Mouse (Mus musculus): ENCODE data around the gene Lsm7.
A peak's percentile ranks its signal among the peaks of the same experiment; 100 is the strongest.

Lsm7 gene

DNA sequence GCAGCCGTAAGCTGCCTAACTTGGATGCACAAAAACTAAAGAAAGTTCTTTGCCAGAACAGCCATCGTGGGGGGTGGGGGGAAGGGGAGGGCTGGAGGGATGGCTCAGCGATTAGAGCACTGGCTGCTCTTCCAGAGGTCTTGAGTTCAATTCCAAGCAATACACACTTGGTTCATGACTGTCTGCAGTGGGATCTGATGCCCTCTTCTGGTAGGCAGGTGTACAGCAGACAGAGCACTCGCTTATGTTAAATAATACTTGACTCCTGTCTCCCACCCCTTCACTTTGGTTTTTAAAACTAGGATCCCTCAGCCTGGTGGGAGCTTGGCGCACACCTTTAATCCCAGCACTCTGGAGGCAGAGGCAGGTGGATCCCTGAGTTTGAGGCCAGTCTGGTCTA lies 21.0 kb upstream of the Lsm7 start:
- peak; percentile 70 for DNase-seq (ENCODE audit: low read depth, low spot score)

DNA sequence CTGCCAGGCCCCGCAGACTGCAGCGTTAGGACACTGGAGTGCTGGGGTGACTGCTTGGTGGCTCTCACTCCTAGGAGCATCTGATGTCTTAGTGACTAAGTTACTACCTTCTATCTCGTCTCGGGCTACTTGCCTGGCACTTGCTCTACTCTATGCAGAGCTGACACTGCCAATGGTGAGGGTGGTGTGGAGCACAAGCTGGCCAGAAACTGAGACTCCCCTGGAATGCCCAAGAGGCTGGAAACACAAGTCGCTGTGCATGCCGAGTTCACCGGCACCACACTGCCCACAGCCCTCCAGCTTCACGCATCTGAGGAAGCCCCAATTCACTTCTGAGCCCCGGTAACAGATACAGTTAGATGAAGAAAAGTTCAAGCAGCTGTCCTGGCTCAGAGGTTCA lies 19.0 kb upstream of the Lsm7 start:
- DNase-seq (ENCODE audit: low read depth, low spot score), result no peak

DNA sequence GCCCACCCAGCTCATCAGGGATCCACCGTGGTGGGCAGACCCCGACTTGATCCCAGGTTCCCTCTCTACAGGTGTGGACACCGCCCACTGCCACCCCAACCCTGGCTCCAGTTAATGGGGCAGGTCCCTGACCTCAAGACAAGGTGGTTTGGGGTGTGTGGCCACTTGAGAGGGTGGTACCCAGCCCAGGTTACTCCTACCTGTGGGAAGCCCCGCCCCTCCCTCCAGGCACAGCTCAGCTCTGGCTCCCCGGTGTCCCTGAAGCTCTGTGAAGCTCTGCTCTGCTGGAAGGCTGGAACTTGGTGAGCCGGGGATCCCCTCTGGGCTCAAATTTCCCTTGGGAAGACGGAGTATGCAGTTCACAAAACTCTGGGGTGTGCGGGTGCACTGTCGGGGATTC lies 16.6 kb upstream of the Lsm7 start, which contains the start of gene Tmprss9:
TSS of gene Tmprss9 (plus strand) at position 268 of the 400 bp plus-strand sequence.
- DNase-seq (ENCODE audit: low read depth, low spot score), result no peak

DNA sequence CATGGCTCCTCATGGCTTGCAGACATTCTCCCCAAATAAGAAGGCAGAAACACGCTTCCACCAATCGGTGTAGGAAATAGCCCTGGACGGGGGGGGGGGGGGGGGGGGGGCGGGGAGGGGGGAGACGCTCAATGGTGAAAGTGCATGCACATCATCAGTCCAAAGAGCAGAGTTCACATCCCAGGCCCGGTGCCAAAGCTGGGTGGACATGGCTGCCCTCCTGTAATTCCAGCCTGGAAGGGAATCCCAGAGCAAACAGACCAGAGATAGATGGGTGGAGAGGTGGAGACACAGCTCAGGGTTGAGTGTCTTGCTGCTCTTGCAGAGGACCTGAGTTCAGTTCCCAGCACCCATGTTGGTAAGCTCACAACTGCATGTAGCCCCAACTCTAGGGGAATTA lies 16.0 kb upstream of the Lsm7 start:
- no peak for DNase-seq (ENCODE audit: low read depth, low spot score)

DNA sequence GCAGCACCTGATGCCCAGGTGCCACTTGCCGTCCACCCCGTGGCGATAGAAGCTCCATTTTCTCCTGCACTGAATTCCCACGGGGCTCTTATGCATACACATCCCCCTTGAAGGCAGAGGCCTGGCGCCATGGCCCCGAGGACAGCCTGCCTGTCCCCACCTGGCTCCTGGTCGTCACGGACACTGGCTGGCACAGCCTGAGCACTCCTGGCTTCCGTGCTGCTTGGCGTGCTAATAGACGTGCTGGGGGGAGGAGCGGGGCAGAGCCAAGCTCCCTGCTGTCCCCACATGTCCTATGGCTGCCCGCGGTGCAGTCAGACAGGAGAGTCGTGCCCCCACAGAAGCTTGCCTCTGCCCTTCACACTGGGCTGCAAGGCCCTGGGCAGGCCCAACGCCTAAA lies 9.4 kb upstream of the Lsm7 start:
- DNase-seq (ENCODE audit: low read depth, low spot score), result no peak

DNA sequence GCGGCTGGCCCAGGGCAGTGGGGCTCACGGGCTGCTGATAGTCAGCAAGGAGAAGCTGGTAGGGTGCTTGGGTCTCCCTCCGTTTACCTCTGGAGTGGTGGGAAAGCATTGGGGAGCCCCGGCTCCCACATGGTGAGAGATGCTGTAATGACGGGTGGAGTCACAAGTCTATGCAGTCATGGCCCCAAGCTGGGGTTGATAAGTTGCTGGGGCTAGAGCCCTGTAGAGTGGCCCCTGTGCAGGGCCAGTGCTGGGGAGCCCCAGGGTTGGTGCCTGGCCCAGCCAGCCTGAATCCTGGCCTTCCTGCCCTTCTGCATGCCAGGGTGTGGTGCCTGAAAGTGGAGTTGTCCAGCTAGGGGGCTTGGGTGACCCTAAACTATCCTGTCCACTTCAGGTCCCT lies 7.3 kb upstream of the Lsm7 start:
- DNase-seq (ENCODE audit: low read depth, low spot score), result no peak

DNA sequence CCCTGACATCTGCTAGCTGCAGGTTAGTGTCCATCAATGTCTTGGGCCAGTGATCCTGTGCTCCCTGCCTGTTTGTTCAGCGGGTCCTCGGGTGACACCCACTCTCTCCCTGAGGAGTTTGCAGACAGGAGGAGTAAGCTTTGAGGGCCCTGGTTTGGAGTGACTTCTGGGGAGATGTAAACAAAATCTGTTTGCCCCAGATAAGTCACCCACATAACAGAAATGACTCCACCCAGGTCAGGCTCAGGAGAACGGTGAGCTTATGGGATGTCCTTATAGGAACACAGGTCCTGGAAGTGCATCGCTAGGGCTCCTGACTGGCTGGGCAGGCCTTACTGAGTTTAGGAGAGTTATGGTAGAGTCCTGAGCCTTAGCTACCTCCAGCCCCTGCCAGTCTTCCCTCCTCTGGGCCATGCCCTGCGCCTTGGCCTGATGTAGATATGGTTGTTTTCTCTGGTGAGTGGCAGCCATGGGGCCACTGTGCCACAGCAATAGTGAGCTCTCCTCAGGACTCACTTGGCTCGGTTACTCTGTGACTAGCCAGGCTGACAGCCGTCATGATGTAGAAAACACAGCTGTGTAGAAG lies 3.4 kb upstream of the Lsm7 start:
- DNase-seq (ENCODE audit: low read depth, low spot score), result no peak

DNA sequence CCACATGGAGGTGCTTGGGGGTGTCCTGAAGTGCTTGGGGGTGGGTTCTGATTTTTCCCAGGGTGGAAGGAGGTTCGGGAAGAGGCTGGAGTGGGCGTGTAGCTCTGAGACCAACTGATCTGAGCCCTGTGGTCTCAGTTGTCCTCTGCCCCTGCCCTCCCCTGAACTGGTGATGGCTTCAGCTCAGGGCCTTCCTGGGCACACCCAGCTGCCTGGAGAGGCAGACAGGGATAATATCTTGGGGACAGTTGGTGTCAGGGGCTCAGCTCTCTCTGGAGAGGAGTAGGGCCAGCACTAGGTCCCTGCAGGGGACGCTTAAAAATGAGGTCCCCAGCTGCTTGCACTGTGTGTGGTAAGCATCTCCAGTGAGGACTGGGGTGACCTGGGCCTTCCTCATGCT lies 2.8 kb upstream of the Lsm7 start:
- no peak for DNase-seq (ENCODE audit: low read depth, low spot score)

DNA sequence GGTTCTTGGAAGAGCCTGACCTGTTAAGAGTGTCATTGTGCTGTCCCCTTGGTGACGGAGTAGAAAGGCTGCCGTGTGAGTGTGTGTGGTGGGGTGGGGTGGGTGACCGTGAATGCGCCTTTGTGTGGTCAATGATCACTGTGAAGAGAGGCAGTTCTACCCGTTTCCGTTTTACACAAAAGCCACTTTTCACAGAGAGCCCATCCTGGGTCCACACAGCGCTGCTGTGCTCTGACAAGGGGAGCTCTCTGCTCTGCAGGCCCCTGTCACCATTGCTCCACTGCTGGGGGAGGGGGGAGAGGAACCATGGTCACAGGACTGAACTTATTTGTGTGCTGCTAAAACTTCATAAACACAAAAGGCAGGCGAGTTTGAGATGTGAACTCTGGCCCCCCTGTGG lies 2.4 kb upstream of the Lsm7 start:
- no peak for DNase-seq (ENCODE audit: low read depth, low spot score)

DNA sequence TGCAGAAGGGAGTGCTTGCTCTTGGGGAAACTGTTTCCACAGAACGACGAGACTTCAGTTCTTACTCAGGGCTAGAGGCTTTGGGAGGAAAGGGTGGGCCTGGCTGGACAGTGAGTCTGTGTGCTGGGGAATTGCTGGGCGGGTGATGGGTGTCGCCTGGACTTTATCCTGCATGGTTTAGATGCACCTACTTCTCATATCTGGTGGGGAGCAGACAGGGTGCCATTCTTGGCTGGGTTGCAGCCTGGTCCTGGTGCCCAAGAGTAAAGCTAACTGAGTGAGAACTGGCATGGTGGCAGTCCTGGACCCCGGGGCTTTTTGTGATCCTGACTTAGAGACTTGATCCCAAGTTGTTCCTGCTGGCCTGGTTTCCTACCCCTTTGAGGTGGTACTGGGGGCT lies 1.9 kb upstream of the Lsm7 start:
- DNase-seq (ENCODE audit: low read depth, low spot score), result no peak

DNA sequence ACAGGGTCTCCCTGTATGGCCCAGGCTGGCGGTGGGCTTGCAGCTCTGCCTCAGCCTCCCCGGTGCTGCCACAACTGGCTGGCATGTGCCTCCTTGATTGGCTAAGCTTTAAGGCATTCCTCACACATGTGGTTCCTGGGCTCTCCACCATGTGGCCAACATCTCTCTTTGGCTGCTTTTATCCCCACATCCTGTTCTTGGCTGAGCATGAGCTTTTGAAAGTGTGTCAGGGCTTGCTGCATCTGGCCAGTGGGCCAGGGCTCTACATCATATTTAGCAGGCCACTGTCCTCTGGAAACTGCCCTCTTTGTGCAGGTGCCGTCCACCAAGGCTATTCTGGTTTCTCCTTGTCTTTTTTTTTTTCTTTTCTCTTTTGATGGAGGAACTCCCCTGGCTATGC lies 1.3 kb upstream of the Lsm7 start:
- no peak for DNase-seq (ENCODE audit: low read depth, low spot score)

DNA sequence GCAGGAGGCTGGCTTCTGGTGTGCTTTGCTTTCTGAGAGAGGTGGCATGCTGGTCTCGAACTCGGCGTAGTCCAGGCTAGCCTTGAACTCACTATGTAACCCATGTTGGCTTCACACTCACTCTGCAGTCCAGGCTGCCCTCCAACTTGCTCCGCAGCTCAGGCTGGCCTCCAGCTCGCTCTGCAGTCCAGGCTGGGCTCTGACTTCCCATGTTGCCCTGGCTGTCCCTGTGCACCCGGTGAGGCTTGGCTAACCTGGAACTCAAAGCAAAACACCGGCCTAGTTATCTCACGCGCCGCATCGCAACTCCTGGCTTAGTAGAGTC lies 702 bp upstream of the Lsm7 start:
- DNase-seq (ENCODE audit: low read depth, low spot score), result no peak

DNA sequence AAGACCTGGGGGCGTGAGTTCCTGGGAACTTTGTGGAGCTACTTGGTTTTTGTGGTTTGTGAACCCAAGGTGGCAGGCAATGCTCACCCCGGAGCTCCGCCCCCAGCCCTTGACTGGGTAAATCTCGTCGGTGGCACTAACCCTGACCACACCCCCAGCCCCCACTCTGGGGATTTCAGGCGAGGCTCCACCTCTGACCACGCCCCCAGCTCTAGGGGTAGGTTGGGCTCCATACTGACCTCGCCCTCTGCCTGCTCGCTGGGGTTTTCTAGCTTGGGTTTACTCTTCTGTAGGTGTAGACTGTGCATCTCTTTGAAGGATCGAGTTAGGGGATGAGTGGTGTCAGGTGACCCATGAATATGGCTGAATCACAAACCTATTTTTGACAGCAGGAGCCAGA lies 6.4 kb downstream of the Lsm7 start:
- DNase-seq (ENCODE audit: low read depth, low spot score), result peak; percentile 88

DNA sequence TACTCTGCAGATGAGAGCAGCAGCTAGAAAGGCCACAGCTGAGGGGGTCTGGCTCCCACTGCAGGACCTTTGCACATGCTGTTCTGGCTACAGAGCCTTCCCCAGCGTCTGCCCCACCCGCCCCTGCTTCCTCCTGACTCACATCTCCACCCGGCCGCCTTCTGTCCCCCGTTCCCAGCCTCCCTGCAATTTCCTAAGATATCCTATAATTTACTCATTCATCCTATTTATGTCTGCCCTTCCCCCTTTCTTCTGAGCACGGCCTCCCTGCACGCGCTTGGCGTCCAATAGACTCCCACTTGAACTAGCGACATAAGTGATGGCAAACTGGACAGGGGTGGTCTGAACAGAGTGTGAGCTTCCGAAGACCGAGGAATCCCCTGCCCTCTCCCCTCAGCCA lies 9.3 kb downstream of the Lsm7 start:
- no peak for DNase-seq (ENCODE audit: low read depth, low spot score)

DNA sequence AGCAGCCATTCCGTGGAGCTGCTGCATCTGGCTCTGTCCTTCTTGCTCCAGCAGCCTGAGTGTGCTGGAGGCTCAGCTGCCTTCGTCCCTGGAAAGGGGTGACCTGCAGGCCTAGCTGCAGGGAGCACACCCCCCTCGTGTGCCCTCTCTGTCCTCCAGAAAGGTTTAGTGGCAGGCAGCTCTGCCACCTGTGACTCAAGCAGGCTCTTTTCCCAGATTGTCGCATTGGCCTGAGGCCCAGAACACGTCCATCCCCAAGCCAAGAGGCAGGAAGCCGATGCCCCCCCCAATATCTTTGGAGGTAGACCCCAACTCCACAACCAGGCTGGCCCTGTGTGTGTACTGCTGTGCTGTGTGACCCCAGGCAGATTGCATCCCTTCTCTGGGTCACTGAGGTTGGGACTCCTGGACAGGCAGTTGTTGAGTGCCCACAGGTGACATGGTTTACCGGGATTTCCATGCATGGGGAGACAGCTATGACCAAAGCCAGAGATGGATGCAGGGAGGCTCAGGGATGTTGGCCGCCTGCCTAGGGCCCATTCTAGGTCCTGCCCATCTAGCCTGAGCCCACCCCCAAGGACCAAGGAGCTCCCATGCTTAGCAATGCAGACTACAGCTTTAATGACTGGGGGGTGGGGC lies 9.8 kb downstream of the Lsm7 start:
- no peak for DNase-seq (ENCODE audit: low read depth, low spot score)

DNA sequence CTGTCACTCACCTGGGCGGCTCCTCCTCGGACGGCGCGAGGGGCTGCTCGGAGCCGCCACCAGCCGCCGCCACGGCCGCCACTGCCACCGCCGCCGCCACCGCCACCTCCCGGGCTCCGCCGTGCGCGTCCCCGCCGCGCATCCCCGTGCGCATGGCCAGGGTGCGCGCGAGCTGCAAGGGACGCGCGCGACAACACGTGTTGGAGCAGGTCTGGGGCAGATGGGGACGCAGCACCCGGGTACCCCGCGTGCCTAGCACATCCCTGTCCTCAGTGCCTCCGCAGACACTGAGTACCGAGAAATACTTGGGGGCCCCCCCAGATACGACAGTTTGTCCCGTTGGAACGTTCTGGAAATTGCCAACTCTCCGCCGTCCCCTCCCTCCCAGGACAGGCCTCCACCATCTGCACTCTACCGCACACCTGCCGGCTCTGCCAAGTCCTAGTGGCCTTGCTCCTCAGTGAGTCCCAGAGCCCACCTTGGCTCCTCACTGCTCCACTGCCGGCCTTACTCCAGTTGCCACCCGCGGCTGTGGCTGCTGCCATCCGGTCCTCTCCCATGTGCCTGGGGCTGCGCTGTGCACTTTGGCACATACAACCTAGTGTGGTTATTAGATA lies 11.0 kb downstream of the Lsm7 start, which contains the start of gene Lingo3:
TSS of gene Lingo3 (minus strand) at position 109 of the 617 bp plus-strand sequence.
- no peak for DNase-seq (ENCODE audit: low read depth, low spot score)

DNA sequence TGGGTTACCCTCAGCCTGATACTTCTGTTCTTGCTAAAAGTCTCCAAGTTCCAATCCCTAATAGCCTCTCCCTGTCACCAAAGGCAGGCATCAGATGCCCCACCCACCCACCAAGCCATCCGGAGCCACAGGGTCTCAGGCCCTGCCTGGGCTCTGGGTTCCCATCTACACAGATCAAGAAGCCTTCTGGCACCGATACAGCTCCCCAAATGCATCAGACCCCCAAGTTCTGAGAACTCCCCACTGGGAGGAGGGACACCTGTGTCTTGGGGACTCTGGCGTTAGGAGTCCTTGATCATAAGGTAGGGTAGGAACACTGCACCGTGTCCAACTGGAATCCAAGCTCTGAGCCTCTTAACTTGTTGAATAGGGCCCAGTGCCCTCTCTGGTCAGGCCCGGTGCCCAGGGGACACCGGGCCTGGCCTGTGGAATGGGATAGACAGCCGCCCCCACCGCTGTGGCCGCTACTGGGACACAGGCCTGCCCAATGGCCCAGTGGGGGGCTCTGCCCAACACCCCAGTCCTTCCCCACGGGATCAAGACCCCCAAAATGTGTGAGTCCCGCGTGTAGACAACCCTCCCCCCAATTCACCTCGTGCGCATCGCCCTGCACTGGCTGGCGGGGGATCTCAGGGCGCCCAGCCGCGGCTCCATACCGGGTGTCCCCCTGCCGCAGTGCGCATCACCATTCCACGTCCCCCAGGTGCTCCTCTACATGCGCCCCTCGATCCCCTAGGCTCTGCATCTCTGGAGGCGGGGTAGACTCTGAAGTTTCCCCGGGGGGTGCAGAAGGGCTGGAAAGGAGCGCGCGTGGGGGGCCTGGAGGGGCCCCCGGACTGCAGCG lies 11.7 kb downstream of the Lsm7 start:
- no peak for DNase-seq (ENCODE audit: low read depth, low spot score)

DNA sequence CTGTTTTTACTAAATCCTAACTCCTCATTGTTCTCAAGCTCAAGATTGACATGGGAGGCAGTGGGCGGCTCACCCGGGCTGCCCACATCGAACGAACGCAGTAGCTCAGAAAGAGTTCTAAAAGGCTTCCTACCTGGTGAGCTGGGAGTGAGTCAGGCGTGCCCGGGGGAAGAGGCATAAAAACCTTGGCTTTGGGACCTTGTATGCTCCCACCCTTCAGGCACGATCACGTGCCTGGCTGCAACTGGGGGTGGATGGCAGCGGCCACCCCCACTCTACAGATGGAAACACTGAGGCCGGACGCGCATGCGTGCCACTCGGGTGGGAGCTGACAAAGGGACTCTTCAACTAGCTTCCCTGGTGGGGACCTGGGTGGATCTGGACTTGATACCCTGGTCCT lies 12.7 kb downstream of the Lsm7 start:
- DNase-seq (ENCODE audit: low read depth, low spot score), result no peak

DNA sequence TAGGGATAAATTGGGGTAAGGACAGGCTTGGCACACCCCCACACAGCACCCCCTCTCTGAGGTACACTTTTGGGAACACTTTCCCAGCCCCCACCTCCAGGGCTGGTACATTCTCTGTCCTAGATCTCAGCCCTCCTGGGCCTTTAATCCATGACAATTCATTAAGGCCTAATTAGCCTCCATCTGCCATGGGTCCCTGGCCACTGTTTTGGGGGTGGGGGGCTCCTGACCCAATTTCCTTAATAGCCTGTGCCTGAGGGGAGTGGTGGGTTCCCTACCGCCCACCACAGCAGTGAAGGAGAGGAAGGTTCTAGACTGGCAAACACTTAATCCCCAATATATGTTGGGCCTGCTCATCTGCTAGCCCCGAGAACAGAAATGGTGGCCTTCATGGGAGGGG lies 13.3 kb downstream of the Lsm7 start:
- no peak for DNase-seq (ENCODE audit: low read depth, low spot score)

DNA sequence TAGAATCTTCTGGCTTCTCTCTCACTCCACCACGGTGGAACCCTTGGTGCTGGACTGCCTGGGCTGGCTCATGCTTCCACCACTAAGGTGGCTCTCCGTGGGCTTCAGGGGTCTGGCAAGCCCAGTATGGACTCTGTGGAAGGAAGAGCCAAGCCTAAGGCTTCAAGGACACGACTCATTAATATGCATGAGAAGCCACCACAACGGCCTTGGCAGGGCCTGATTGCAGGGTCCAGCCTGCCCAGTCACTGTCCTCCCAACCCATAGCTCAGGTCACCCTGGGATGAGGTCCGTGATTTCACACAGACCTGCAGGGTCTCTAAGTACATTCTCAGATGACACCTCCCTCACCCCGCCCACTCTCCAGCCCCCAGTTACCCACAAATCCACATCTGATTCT lies 15.2 kb downstream of the Lsm7 start:
- no peak for DNase-seq (ENCODE audit: low read depth, low spot score)

DNA sequence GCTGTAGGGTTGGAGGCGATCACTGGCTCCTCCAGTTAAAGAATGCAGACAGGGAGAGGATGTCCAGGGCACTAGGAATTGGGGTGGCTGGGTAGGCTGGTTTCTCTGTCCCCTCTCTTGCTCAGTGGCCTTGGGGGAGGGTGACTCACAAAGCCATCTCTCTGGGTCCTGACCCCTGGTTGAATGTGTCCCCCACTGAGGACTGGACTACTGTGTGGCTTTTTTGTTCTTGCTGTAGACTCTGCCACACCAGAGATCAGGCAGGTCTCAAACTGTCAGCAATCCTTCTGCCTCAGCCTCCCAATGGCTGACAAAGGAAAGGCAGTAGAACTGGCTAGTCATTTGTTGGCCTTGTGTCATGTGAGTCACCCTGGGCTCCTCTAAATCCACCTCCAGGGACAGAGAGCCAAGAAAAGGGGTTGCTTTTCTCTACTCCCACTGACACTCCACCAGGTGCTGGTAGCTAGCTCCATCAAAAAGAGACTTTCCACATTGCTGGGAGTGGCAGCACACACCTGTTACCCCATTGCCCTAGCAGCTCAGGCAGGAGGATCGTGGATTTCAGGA lies 16.6 kb downstream of the Lsm7 start:
- no peak for DNase-seq (ENCODE audit: low read depth, low spot score)

DNA sequence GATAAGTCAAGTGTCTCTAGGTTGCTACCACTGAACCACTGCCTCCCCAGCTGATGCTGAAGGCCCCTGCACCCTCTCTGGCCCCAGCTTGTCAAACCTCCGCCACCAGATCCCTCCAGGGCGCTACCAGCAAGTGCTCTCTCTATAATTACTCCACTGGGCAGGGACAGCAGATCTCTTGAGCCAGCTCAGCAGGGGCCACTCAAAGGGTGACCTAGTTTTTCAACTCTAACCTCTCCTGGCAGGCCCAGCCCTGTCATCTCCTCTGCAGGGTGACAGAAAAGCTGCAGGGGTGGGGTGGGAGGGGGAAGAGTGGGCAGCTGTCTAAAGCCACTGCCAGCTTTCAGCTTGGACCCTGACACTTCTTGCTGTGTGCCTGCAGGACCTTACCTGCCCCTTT lies 17.2 kb downstream of the Lsm7 start:
- DNase-seq (ENCODE audit: low read depth, low spot score), result no peak

All from CD4-positive helper T cell, adult 2 months (primary cell).